Mouse (Mus musculus): ENCODE data around the gene Ager. TPM values are rescaled to one million over a fixed set of nuclear protein-coding genes. Genes with fewer than 3 reads are reported as not detected.

Ager gene
- polyA plus RNA-seq, 1 experiment from 2014 or later = 1.1 TPM

DNA sequence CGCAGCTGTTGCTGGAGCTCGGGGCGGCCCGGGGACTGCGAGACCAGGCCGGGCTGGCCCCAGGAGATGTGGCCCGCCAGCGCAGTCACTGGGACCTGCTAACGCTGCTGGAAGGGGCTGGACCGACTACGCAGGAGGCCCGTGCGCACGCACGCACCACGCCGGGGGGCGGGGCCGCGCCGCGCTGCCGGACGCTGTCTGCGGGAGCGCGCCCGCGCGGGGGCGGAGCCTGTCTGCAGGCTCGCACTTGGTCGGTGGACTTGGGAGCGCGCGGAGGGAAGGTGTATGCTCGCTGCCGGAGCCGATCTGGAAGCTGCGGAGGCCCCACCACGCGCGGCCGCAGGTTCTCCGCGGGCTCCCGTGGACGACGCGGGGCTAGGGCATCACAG is 10.2 kb upstream of the Ager start:
- H3K9ac ChIP-seq (ENCODE audit: low read length) = peak overlapping the region; percentile 94
- DNase-seq (ENCODE audit: low spot score) = peak; percentile 97
- H3K4me2 ChIP-seq (ENCODE audit: low read length) = peak overlapping the region; percentile 87
- under 1% methylated on average over 43 of the region's 50 CpGs for WGBS
- ATAC-seq = peak; percentile 84
- peak overlapping the region; percentile 63 for H3K4me3 ChIP-seq (ENCODE audit: low read depth, low read length)
- no peaks in the 10 kb centered on the region for H3K36me3 ChIP-seq (ENCODE audit: control insufficient read depth, insufficient read depth, low read length)
- peak overlapping the region; percentile 98 for H3K27ac ChIP-seq (ENCODE audit: low read depth, low read length)
- no peaks in the 10 kb centered on the region for H3K27me3 ChIP-seq (replicated peaks; ENCODE audit: control insufficient read depth, insufficient read depth, low read length)
- peaks cover 22% of the 10 kb centered on the region for H3K4me1 ChIP-seq (ENCODE audit: control insufficient read depth, insufficient read depth, low read length)
- no peaks in the 10 kb centered on the region for H3K9me3 ChIP-seq (replicated peaks; ENCODE audit: control insufficient read depth, low read length)

DNA sequence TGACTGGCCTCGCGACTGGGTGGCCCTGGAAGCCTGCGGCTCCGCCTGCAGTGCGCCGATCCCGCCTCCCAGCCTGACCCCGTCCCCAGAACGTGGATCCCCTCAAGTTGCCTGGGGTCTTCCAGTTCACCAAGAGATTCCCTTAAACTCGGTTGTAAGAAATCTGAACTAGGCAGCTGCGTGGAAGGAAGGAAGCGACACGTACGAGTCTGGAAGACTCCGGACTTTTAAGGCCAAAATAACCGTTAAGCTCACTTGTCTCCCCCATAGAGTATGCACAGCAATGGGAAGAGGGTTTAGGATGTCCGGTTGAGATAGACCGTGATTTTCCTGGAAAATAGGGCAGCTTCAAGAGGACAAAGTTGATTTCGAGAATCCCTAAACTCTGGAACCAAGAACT is 9.8 kb upstream of the Ager start:
- peak overlapping the region; percentile 98 for H3K27ac ChIP-seq (ENCODE audit: low read depth, low read length)
- DNase-seq (ENCODE audit: low spot score) (no peak), ATAC-seq (no peak)
- WGBS = 3% methylated on average over 19 of the region's 19 CpGs
- H3K9ac ChIP-seq (ENCODE audit: low read length) = peak overlapping the region; percentile 94
- peak overlapping the region; percentile 87 for H3K4me2 ChIP-seq (ENCODE audit: low read length)
- H3K4me3 ChIP-seq (ENCODE audit: low read depth, low read length) = peak overlapping the region; percentile 63
- no peaks in the 10 kb centered on the region for H3K9me3 ChIP-seq (replicated peaks; ENCODE audit: control insufficient read depth, low read length)
- H3K36me3 ChIP-seq (ENCODE audit: control insufficient read depth, insufficient read depth, low read length) = no peaks in the 10 kb centered on the region
- H3K27me3 ChIP-seq (replicated peaks; ENCODE audit: control insufficient read depth, insufficient read depth, low read length) = no peaks in the 10 kb centered on the region
- peaks cover 22% of the 10 kb centered on the region for H3K4me1 ChIP-seq (ENCODE audit: control insufficient read depth, insufficient read depth, low read length)

DNA sequence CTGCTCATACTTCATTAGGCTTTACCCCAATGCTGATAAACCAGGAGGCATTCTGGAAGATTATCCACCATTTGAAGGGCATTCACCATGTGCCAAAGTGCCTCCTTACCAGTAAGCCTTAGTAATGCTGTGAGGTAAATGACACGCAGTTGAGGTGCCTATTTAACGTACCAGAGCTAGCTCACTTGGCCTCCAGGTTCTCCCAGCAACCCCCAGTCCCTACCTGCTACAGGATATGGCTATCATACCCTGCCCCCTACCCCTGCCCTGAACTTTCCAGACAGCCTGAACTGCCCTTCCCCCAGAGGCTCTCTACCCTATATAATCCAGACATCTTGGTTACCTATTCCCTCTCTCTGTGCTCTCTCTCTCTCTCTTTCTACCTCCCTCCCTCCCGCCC is 8.9 kb upstream of the Ager start:
- Histone ChIP-seq H3K9ac (ENCODE audit: low read length) (no peak overlapping the region), H3K4me3 (ENCODE audit: low read depth, low read length) (no peak overlapping the region), H3K4me2 (ENCODE audit: low read length) (no peak overlapping the region), H3K36me3 (ENCODE audit: control insufficient read depth, insufficient read depth, low read length) (no peaks in the 10 kb centered on the region; the same call in 1 of the 2 replicates), H3K27ac (ENCODE audit: low read depth, low read length) (no peak overlapping the region), H3K27me3 (replicated peaks; ENCODE audit: control insufficient read depth, insufficient read depth, low read length) (no peaks in the 10 kb centered on the region), H3K4me1 (ENCODE audit: control insufficient read depth, insufficient read depth, low read length) (peaks cover 22% of the 10 kb centered on the region), H3K9me3 (replicated peaks; ENCODE audit: control insufficient read depth, low read length) (no peaks in the 10 kb centered on the region)
- DNase-seq (ENCODE audit: low spot score) (no peak), ATAC-seq (no peak)
- 47% methylated on average over 3 of the region's 3 CpGs for WGBS

DNA sequence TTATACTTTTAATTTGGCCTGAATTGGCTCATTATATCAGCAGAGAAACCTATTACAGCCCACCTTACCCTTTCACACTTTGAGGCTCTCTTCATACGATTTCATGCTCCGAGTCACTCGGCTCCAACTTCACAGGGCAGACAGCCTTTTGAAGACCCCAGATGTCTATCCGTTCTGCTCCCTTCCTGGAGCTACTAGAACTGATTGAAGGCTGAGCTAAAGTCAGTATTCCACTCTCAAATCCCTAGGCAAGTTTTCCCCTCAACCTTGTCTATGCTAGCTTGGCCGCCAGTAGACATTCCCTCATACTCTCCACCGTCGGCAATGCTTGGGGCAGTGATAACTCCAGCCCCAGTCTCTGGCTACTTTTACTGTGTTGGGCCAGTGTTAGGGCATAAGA is 8.5 kb upstream of the Ager start:
- H3K27ac ChIP-seq (ENCODE audit: low read depth, low read length) = no peak overlapping the region
- WGBS = 55% methylated on average over 7 of the region's 7 CpGs

DNA sequence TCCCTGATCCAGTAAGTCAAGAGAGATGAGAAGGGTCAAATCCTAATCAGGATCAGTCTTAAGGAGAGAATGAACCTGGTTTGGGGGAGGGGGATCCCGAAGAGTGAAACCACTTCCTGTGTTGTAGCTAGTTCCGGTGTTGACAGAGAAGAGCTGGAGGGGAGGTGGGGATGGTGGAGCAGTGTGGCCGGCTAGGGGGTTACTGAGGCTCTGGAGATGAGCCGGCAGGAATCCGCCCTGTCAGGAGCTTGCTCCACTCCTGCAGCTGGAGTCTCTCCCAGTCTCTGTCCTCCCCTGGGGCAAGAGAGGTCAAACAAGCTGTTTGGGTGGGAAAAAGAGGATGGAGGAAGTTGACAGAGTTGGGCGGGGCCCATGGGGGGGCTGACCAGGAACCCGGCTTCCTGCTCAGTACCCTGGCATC is 8.0 kb upstream of the Ager start, which contains the start of gene Gpsm3:
Gene Gpsm3 (plus strand): TSS at position 126 of the 421 bp plus-strand sequence.
- peaks cover 31% of the 10 kb centered on the region for H3K4me1 ChIP-seq (ENCODE audit: control insufficient read depth, insufficient read depth, low read length)
- H3K4me3 ChIP-seq (ENCODE audit: low read depth, low read length) = no peak within 1 kb of the TSS
- H3K36me3 ChIP-seq (ENCODE audit: control insufficient read depth, insufficient read depth, low read length) = peaks cover 8% of the 10 kb centered on the region; the same call in 1 of the 2 replicates
- H3K27me3 ChIP-seq (replicated peaks; ENCODE audit: control insufficient read depth, insufficient read depth, low read length) = no peaks in the 10 kb centered on the region
- 55% methylated on average over 7 of the region's 7 CpGs for WGBS
- peak within 1 kb of the TSS; percentile 84; the same call in 1 of the 2 replicates for H3K4me2 ChIP-seq (ENCODE audit: low read length)
- DNase-seq (ENCODE audit: low spot score) = no peak
- peak within 1 kb of the TSS; percentile 98 for H3K27ac ChIP-seq (ENCODE audit: low read depth, low read length)
- H3K9me3 ChIP-seq (replicated peaks; ENCODE audit: control insufficient read depth, low read length) = no peaks in the 10 kb centered on the region
- H3K9ac ChIP-seq (ENCODE audit: low read length) = no peak within 1 kb of the TSS
- no peak for ATAC-seq

More for the DNA sequence above, 8.5 kb upstream of the Ager start:
- H3K9me3 ChIP-seq (replicated peaks; ENCODE audit: control insufficient read depth, low read length) = no peaks in the 10 kb centered on the region
- peaks cover 26% of the 10 kb centered on the region for H3K4me1 ChIP-seq (ENCODE audit: control insufficient read depth, insufficient read depth, low read length)
- DNase-seq (ENCODE audit: low spot score) = no peak
- H3K4me2 ChIP-seq (ENCODE audit: low read length) = no peak overlapping the region
- H3K4me3 ChIP-seq (ENCODE audit: low read depth, low read length) = no peak overlapping the region
- ATAC-seq = no peak
- H3K9ac ChIP-seq (ENCODE audit: low read length) = no peak overlapping the region
- peaks cover 3% of the 10 kb centered on the region; the same call in 1 of the 2 replicates for H3K36me3 ChIP-seq (ENCODE audit: control insufficient read depth, insufficient read depth, low read length)
- H3K27me3 ChIP-seq (replicated peaks; ENCODE audit: control insufficient read depth, insufficient read depth, low read length) = no peaks in the 10 kb centered on the region

DNA sequence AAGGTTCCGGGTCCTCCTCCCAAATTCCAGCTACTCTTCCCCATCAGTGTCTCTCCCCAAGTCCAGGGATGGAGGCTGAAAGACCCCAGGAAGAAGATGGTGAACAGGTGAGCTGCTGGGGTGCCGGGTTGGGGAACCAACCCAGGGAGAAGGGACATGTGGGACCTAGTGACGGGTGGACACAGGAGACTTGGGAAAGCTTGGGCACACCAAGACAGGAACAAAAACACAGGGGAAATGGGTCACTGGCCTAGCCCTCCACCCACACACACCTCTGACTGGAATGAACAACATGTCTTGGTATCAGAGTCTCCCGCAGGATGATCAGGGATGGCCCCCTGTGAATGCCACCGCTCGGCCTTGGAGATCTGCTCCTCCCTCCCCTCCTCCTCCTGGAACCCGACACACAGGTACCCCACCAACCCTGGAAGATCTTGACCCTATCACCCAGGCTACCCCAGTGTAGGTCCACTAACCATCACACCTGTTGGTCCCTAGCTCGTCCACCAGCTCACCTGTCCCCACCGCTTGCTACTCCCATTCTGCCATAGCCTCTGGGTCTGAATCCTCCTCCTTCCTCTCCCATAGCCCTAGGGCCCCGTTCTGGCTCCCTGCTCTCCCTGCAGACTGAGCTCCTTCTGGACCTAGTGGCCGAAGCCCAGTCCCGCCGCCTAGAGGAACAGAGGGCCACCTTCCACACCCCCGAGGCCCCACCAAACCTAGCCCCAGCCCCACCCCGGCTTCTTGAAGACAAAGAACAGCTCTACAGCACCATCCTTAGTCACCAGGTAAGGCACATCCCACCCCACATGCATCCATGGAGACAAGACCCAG is 7.3 kb upstream of the Ager start:
- H3K27me3 ChIP-seq (replicated peaks; ENCODE audit: control insufficient read depth, insufficient read depth, low read length) = no peaks in the 10 kb centered on the region
- peaks cover 15% of the 10 kb centered on the region for H3K36me3 ChIP-seq (ENCODE audit: control insufficient read depth, insufficient read depth, low read length)
- DNase-seq (ENCODE audit: low spot score) (no peak), ATAC-seq (no peak)
- H3K9me3 ChIP-seq (replicated peaks; ENCODE audit: control insufficient read depth, low read length) = no peaks in the 10 kb centered on the region
- no peak overlapping the region for H3K4me3 ChIP-seq (ENCODE audit: low read depth, low read length)
- H3K27ac ChIP-seq (ENCODE audit: low read depth, low read length) = peak overlapping the region; percentile 98
- 68% methylated on average over 15 of the region's 15 CpGs for WGBS
- peak overlapping the region; percentile 84 for H3K4me2 ChIP-seq (ENCODE audit: low read length)
- no peak overlapping the region for H3K9ac ChIP-seq (ENCODE audit: low read length)
- peaks cover 32% of the 10 kb centered on the region for H3K4me1 ChIP-seq (ENCODE audit: control insufficient read depth, insufficient read depth, low read length)

DNA sequence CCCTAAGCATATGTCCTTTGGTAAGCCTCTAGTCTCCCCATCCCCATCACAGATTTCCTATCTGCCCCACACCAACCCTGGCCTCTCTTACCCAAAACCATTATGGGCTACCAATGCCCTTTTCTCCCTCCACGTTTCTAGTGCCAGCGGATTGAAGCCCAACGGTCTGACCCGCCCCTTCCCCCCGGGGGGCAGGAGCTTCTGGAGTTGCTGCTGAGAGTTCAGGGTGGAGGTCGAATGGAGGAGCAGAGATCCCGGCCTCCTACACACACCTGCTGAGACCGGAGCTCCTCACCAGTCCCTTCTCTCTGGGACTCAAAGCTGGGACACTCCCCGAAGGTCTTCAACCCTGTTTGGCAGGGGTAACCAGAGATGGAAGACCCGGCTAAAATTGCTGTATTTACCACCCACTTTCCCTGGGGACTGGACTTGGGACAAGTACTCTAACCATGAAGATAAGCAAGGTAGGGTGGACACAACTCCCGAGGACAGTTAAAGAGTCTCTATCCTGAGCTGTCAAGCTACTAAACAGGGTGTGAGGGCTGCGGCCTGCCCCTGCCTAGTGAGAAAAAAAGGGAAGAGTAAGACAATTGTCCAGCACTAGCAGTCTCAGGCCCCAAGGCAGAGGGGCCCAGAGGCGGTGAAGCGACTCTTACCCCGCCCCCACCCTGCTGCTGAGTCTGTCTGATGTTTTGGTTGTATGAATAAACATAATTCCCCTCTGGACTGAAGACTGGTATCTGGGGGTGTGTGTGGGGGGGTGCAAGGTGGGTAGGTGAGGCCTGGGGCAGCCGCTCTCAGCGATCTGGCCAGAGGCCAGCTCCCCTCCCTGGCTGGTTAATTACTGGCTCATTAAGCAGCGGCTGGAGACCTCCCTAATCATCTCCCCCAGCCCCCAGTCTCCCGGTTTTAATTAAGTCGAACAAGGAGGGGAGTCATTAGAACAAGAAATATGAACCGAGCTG is 6.4 kb upstream of the Ager start, which contains the start of gene Pbx2:
Gene Pbx2 (plus strand): TSS at position 238 of the 965 bp plus-strand sequence.
- H3K4me2 ChIP-seq (ENCODE audit: low read length) = peak within 1 kb of the TSS; percentile 84
- peak within 1 kb of the TSS; percentile 86 for H3K4me3 ChIP-seq (ENCODE audit: low read depth, low read length)
- ATAC-seq = peak; percentile 27
- peak within 1 kb of the TSS; percentile 98 for H3K27ac ChIP-seq (ENCODE audit: low read depth, low read length)
- H3K9ac ChIP-seq (ENCODE audit: low read length) = peak within 1 kb of the TSS; percentile 99
- H3K27me3 ChIP-seq (replicated peaks; ENCODE audit: control insufficient read depth, insufficient read depth, low read length) = no peaks in the 10 kb centered on the region
- 2% methylated on average over 21 of the region's 21 CpGs for WGBS
- peak; percentile 83 for DNase-seq (ENCODE audit: low spot score)
- H3K36me3 ChIP-seq (ENCODE audit: control insufficient read depth, insufficient read depth, low read length) = peaks cover 22% of the 10 kb centered on the region
- H3K4me1 ChIP-seq (ENCODE audit: control insufficient read depth, insufficient read depth, low read length) = peaks cover 27% of the 10 kb centered on the region
- no peaks in the 10 kb centered on the region for H3K9me3 ChIP-seq (replicated peaks; ENCODE audit: control insufficient read depth, low read length)

DNA sequence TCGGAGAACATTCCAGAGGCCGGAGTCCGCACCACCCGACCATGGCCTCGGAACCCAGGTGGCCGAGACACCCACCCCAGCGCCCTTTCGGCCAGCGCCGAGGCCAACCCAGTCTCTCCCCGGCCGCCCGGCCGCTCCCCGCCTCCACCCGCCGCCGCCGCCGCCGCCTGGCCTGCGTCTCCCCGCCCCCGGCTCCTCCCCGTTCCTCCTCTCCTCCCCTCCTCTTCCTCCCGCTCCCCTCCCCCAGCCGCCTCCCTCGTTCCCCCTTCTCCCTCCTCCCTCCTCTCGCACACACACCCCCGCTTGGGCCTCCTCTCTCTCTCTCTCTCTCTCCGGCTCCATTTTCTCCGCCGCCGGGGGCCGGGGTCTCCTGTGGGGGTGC is 5.7 kb upstream of the Ager start:
- peaks cover 25% of the 10 kb centered on the region for H3K4me1 ChIP-seq (ENCODE audit: control insufficient read depth, insufficient read depth, low read length)
- WGBS = 0% methylated on average over 27 of the region's 35 CpGs
- H3K9me3 ChIP-seq (replicated peaks; ENCODE audit: control insufficient read depth, low read length) = no peaks in the 10 kb centered on the region
- peak overlapping the region; percentile 99 for H3K9ac ChIP-seq (ENCODE audit: low read length)
- no peaks in the 10 kb centered on the region for H3K27me3 ChIP-seq (replicated peaks; ENCODE audit: control insufficient read depth, insufficient read depth, low read length)
- H3K4me3 ChIP-seq (ENCODE audit: low read depth, low read length) = peak overlapping the region; percentile 86
- peak; percentile 95 for DNase-seq (ENCODE audit: low spot score)
- peak overlapping the region; percentile 98 for H3K27ac ChIP-seq (ENCODE audit: low read depth, low read length)
- H3K36me3 ChIP-seq (ENCODE audit: control insufficient read depth, insufficient read depth, low read length) = peaks cover 22% of the 10 kb centered on the region
- peak; percentile 44 for ATAC-seq
- H3K4me2 ChIP-seq (ENCODE audit: low read length) = peak overlapping the region; percentile 84
